Mouse (Mus musculus): ENCODE results near the gene Chaf1b. TPM values are rescaled to one million over a fixed set of nuclear protein-coding genes. Genes with fewer than 3 reads are reported as not detected.

Chaf1b gene
- 10.3 TPM for polyA plus RNA-seq (2017; shearing (Covaris generic))

GRCm38 (mm10) chr16:93883423-93884085 lies at the start of gene Chaf1b:
Chaf1b (plus strand) TSS chr16:93883901.

Other genes with a start within 250 kb of the Chaf1b start
- not detected for gene Cbr3, start 200.7 kb upstream of the Chaf1b start, polyA plus RNA-seq (2017; shearing (Covaris generic))
- gene Dop1b, start 172.0 kb upstream of the Chaf1b start, polyA plus RNA-seq (2017; shearing (Covaris generic)), result 56.4 TPM
- gene Morc3, start 51.8 kb upstream of the Chaf1b start, polyA plus RNA-seq (2017; shearing (Covaris generic)), result 56.1 TPM
- not detected for gene Cldn14, start 124.9 kb downstream of the Chaf1b start, polyA plus RNA-seq (2017; shearing (Covaris generic))
- not detected for gene Sim2, start 201.0 kb downstream of the Chaf1b start, polyA plus RNA-seq (2017; shearing (Covaris generic))

All from effector memory CD4-positive, alpha-beta T cell, adult 5 months (primary cell).